Mouse (Mus musculus) neural tube, embryonic 13.5 days (tissue): Measurements from ENCODE around the gene B430218F22Rik. TPM values are rescaled to one million over a fixed set of nuclear protein-coding genes. Genes with fewer than 3 reads are reported as not detected.

Experiments
- ATAC-seq: fragments of 200-750 bp; cut with Nextera tagmentation; 2 replicates; pipeline ENCODE4 v1.8.0; 2017; ENCODE audit warnings: low read depth, mild to moderate bottlenecking, moderate TSS enrichment, moderate library complexity
- H3K27ac ChIP-seq: fragments of 300-500 bp; sonication (generic); replicated peaks from 2 replicates; pipeline ENCODE4 v1.5.1; 2015; ENCODE audit warnings: moderate library complexity, mild to moderate bottlenecking, inconsistent platforms
- H3K27me3 ChIP-seq: fragments of 300-500 bp; sonication (generic); 2 replicates; pipeline ENCODE4 v1.6.1; 2015; ENCODE audit warnings: mild to moderate bottlenecking, inconsistent platforms
- H3K36me3 ChIP-seq: fragments of 300-500 bp; sonication (generic); 2 replicates; pipeline ENCODE4 v1.6.1; 2015; ENCODE audit warnings: mild to moderate bottlenecking, inconsistent platforms
- H3K4me1 ChIP-seq: fragments of 300-500 bp; sonication (generic); replicated peaks from 2 replicates; pipeline ENCODE4 v1.6.1; 2015; ENCODE audit warnings: inconsistent platforms
- H3K4me2 ChIP-seq: fragments of 300-500 bp; sonication (generic); 2 replicates; pipeline ENCODE4 v1.6.1; 2015; ENCODE audit warnings: inconsistent platforms, mild to moderate bottlenecking, moderate library complexity
- H3K4me3 ChIP-seq: fragments of 300-500 bp; sonication (generic); 2 replicates; pipeline ENCODE4 v1.5.1; 2015; ENCODE audit warnings: mild to moderate bottlenecking, inconsistent platforms
- H3K9ac ChIP-seq: fragments of 300-500 bp; sonication (generic); 2 replicates; pipeline ENCODE4 v1.6.1; 2015; ENCODE audit warnings: moderate library complexity, mild to moderate bottlenecking, inconsistent platforms
- H3K9me3 ChIP-seq: fragments of 300-500 bp; sonication (generic); 2 replicates; pipeline ENCODE4 v1.6.1; 2016; ENCODE audit warnings: inconsistent platforms
- WGBS: fragments of 180-500 bp; shearing (Covaris S2); methylation state at CpG from one replicate; pipeline ENCODE4 v1.1.7; 2015; 5-methylcytosine and 5-hydroxymethylcytosine counted together
- polyA plus RNA-seq: library from polyadenylated mRNA; unstranded; fragments of >200 nt; fragmentation: Nextera tagmentation; extraction: Ambion mirVana; gene quantifications from 2 replicates; pipeline ENCODE4 v1.2.1, GENCODE M21; 2015

The B430218F22Rik gene
- polyA plus RNA-seq, 1 experiment from 2014 or later = 1.0 TPM

GRCm38 (mm10) chr13:118411297-118411992, 25.0 kb downstream of the B430218F22Rik start:
- Histone ChIP-seq H3K27ac (no peak overlapping the region), H3K9me3 (no peaks in the 10 kb centered on the region), H3K9ac (no peak overlapping the region), H3K4me1 (no peaks in the 10 kb centered on the region), H3K4me2 (no peak overlapping the region), H3K27me3 (no peaks in the 10 kb centered on the region), H3K36me3 (no peaks in the 10 kb centered on the region), H3K4me3 (no peak overlapping the region)
- 85% methylated on average over 6 of the region's 6 CpGs for WGBS
- ATAC-seq = no peak

DNA sequence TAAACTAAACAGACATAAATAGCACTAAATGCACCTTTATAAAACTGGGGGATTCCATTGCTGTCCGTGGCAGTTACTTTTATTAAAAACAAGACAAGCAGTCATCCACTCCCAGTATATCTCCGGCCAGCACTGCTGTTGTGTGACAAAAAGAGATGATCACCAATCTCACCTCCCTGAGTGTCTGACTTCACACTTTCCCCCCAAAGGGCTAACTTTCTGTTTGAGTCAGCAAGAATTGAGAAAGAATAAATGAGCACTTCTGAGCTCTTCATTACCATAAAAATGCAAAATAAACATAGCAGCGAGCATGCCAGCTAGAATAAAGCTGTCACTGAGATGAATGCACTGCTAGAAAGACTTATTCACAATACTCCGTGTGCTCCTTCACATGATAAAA, 31.7 kb downstream of the B430218F22Rik start:
- no peaks in the 10 kb centered on the region for H3K9me3 ChIP-seq
- no peaks in the 10 kb centered on the region; the same call in 1 of the 2 replicates for H3K4me1 ChIP-seq
- H3K4me2 ChIP-seq = no peak overlapping the region
- H3K27me3 ChIP-seq = no peaks in the 10 kb centered on the region
- 38% methylated on average over 4 of the region's 4 CpGs for WGBS
- H3K36me3 ChIP-seq = no peaks in the 10 kb centered on the region
- ATAC-seq = no peak
- H3K27ac ChIP-seq = no peak overlapping the region
- no peak overlapping the region for H3K4me3 ChIP-seq
- H3K9ac ChIP-seq = no peak overlapping the region

GRCm38 (mm10) chr13:118420408-118420807, 34.0 kb downstream of the B430218F22Rik start:
- H3K4me1 ChIP-seq = no peaks in the 10 kb centered on the region; the same call in 1 of the 2 replicates
- H3K27me3 ChIP-seq = no peaks in the 10 kb centered on the region
- no peak for ATAC-seq
- no peak overlapping the region for H3K4me2 ChIP-seq
- no peak overlapping the region for H3K4me3 ChIP-seq
- no peaks in the 10 kb centered on the region for H3K9me3 ChIP-seq
- WGBS = 92% methylated on average over 1 of the region's 1 CpGs
- H3K9ac ChIP-seq = no peak overlapping the region
- no peak overlapping the region for H3K27ac ChIP-seq
- H3K36me3 ChIP-seq = no peaks in the 10 kb centered on the region

- no peak for ATAC-seq
- H3K27ac ChIP-seq = no peak overlapping the region
- no peak overlapping the region for H3K9ac ChIP-seq
- H3K4me2 ChIP-seq = no peak overlapping the region
- no peaks in the 10 kb centered on the region; the same call in 1 of the 2 replicates for H3K4me1 ChIP-seq
- H3K27me3 ChIP-seq = no peaks in the 10 kb centered on the region
- no peak overlapping the region for H3K4me3 ChIP-seq
- WGBS = 83% methylated on average over 1 of the region's 1 CpGs
- no peaks in the 10 kb centered on the region for H3K9me3 ChIP-seq
- H3K36me3 ChIP-seq = no peaks in the 10 kb centered on the region
Observed at GRCm38 (mm10) chr13:118420847-118421246, 34.4 kb downstream of the B430218F22Rik start.

Other genes starting within 250 kb of the B430218F22Rik start
- gene Mrps30, start 622 bp downstream of the B430218F22Rik start, polyA plus RNA-seq = 29.3 and 29.4 TPM in 2 replicates